Mouse (Mus musculus) kidney, adult 9 months (tissue): ENCODE measurements around the gene St7.
A peak's percentile ranks its signal among the peaks of the same experiment; 100 is the strongest.

Experiments used
- DNase-seq: peaks from one replicate; pipeline ENCODE4 v3.0.0; 2022

The St7 gene

DNA sequence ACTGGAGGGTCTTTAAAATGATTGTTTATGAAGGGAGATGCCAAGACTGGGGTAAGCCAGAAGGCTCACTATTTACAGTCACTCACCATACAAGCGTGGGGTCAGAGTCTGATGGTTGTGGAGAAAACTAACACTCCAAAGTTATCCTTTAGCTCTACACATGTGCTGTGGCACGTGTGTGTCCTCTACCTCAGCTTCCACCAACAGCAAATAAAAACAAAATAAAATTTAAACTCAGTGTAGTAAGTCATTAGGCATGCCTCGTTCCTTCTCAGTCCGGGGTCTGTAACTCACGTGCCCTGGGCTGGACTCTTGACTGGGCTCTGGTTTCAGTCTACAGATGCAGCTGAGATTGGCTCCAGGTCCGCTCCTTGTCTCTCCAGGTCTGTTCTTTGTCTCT lies 27.3 kb downstream of the St7 start:
- peak; percentile 64 for DNase-seq

GRCm38 (mm10) chr6:17721706-17722105 lies 29.0 kb downstream of the St7 start:
- no peak for DNase-seq

DNA sequence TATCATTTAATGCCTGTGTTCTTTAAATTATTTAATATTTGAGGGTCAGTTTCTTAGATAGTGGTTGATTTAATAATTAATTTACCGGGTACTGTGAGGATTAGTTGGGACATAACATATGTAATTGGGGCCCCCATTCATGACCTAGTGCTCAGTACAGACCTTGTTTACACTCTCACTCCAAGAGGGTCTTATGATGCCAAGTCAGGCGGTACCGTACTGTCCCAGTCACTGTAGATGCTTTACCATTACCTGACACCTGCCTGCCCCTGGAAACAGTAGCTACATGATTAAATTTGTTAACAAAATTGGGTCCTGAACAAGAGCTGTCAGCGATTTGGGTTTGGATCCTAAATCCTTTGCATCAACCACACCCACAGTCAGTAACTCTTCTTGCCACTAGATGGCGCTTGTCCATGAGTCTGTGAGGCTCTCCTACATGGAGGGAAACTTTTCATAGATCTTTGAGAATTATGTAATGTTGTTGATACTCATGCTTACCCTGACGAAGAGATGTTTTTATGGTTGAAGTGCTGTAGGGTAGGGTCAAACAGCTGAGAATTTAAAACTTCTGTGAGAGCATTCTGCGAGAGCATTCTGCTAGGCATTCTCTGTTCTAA lies 33.2 kb downstream of the St7 start:
- DNase-seq = peak; percentile 67

DNA sequence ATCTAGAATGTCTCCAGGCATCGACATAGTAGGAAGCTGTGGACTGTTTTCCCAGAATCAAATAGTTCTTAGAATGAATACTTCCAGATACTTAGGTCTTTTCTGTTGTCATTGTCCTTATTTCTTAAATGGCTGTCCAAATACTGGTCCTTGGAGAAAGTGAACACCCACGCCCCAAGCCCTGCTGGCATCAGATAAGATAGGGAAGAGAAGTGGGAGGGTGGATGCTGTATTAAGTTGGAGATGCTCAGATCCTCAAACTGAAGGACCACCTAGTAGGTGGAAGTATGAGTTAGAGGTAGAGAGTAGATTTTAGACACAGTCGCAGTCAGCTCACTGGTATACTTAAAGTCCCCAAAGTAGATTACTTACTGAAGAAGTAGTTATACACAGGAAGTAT lies 34.5 kb downstream of the St7 start:
- DNase-seq = no peak

DNA sequence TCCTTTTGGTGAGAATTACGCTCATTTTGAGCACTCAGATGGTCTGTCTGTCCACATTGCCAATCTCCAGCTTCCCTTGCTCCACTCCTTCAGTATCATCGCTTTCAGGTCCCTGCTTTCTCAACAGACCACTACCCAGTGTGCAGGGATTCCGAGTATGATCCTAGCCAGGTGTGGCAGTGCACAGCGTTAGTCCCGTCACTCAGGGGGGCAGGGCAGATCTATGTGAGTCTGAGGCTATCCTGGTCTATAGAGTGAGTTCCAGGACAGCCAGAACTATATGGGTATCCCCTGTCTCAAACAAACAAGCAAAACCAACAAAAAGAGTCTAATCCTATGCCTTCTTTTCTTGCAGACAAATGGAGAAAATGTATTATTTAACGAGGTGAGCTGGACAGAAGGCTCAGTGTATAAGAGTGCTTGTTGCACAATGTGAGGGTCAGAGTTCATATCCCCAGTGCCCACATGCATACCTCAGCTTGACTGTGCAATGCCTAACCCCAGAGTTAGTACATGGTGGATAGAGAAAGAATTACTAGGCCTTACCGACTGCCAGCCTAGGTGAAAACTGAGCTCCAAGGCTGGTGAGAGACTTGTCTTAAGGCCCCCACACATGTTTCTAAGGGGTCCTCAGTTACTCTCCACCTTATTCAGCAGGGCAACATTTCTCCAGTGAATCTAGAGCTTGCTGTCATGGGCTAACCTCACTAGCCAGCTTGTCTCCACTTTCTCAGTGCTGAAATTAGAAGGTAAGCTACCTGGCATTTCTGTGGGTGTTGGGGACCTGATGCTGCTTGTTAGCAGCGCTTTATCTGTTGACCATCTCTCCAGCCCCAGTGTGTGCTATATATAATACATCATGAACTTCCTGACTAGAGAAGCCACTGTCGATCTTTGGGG lies 35.4 kb downstream of the St7 start:
- DNase-seq = no peak

DNA sequence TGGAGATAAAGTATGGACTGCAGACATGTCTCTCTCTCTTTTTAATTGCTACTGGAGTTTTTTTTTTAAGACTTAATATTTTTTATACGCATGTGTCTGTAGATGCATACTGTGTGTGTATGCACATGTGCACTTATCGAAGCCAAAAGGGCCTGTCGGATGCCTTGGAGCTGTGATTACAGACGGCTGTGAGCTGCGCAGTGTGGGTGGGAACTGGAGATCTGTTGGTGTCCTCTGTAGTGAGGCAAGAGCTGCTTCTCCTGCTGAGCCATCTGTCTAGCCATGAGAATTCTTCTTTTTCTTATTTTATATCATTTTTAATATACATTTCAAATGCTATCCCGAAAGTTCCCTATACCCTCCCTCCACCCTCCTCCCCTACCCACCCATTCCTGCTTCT lies 37.4 kb downstream of the St7 start:
- no peak for DNase-seq

GRCm38 (mm10) chr6:17731694-17732093 lies 39.0 kb downstream of the St7 start:
- no peak for DNase-seq

DNA sequence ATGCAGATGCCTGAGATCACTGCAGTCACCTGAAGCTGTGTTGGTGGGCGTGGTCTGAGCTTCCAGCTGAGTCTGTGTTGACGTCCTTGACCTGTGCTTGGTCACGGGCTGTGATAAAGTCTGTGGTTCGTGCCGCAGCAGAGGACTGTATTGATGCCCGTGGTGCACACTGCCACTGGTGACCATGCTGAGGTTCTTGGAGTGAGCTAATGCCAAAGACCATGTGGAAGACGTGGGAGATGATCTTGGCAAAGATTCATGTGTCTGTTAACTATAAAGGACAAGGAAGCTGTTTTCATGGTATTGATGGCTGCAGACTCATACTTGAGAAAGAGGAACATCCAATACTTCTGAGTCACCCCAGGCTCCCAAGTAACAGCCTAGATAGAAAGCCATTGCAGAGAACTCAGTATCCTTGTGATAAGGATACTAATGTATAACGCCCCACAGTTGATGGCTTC lies 41.2 kb downstream of the St7 start:
- no peak for DNase-seq

DNA sequence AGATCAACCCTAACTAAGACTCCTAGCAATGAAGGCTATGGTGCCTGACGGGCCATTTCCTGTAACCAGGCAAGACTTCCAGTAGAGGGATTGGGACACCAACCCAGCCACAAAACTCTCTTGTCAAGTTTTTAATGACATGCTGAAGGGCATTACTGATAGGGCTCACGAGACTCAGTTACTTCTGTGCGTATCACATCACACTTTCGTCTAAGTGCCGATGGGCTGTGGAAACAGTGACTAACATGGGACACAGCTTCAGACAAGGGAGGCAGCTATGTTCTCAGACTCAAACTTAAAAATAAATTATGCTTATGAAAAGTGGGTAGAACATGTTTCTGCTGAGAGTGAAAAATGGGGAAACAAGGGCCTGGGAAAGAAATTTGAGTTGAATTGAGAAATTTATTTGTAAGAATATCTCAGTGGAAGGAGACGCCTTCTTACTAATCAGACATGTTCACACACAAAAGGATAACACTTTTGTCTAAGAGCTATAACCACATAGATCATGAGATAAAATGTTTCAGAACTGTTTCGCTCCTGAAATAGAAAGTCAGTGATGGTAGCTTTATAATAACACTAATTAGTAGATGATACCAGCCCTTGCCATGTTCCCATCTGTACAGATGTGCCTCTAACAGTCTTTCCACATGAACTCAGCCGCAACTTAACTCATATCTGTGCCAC lies 44.7 kb downstream of the St7 start:
- no peak for DNase-seq

DNA sequence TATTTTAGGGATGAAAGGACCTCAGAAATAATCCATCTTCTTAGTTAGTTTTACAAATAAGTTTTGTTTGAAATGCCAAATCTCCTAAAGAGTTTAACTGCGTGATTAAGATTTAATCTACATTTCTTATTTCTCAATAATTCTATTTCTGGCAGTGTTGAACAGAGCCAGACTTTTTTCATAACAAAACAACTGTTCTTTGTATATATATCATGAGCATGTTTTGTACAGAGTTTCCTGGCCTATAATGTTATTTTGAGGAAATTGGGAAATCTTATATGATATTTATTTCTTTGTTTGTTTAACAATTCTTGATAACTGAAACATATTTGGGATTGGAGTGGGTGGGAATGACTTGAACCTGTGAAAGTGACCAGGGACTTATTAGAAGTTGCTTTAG lies 47.4 kb downstream of the St7 start:
- DNase-seq = no peak

- DNase-seq = no peak
Measured at GRCm38 (mm10) chr6:17741639-17742038, 48.9 kb downstream of the St7 start.

- no peak for DNase-seq
Measured at GRCm38 (mm10) chr6:17742209-17742608, 49.5 kb downstream of the St7 start.

GRCm38 (mm10) chr6:17743325-17743724 lies 50.6 kb downstream of the St7 start:
- DNase-seq = no peak

GRCm38 (mm10) chr6:17747724-17748123 lies 55.0 kb downstream of the St7 start:
- no peak for DNase-seq

- DNase-seq = peak; percentile 33
Measured at GRCm38 (mm10) chr6:17748866-17749582, 56.3 kb downstream of the St7 start.

DNA sequence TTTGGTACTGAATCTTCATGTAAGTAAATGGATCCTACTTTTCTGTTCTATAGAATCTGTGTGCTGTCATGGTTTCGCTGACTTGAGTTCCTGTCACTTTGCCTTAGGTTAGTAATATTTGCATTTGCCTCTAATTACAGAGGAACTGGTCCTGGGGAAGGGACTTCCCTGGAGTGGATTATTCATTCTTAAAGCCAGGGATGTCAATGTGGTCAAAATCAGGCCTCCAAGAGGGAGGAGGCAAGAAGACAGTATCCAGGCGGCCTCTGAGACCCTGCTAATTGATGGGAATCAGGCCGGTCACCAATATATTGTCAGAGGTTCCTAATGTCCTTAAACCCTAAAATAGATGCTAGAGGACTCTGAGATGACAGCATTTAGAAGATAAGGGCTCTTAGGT lies 56.9 kb downstream of the St7 start:
- no peak for DNase-seq

DNA sequence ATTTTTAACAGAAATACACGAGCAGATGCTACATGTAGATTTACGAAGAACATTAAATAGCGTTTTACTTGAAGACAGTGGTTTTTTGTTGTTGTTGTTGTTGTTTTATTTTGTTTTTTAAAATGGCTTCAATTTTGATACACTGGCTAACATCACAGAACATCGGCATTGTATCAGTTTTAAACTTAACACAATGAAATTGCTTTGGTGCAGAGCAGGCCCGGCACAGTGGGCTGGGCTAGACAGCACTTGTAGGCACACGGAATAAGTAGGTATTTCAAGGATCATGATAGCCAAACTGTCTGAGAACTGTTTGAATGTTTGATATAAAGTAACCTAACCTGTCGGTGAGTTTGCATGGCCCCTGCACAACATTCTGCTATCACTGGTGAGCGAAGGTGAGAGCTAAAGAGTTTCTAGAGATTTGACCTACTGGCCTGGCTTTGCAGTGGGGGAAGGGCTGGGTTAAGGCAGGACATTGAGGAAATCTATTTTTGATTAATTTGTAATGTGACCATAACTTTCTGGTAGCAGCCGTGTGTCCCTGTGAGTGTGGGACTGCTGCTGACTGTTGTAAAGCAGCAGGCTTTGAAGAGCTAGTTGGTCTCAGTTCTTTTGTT lies 57.4 kb downstream of the St7 start:
- DNase-seq = no peak

- DNase-seq = no peak
Measured at GRCm38 (mm10) chr6:17750957-17751356, 58.2 kb downstream of the St7 start.

- no peak for DNase-seq
Measured at GRCm38 (mm10) chr6:17755902-17756301, 63.2 kb downstream of the St7 start.

- DNase-seq = no peak
Measured at GRCm38 (mm10) chr6:17758568-17758967, 65.8 kb downstream of the St7 start.

- DNase-seq = no peak
Measured at GRCm38 (mm10) chr6:17763963-17764659, 71.4 kb downstream of the St7 start.

- no peak for DNase-seq
Measured at GRCm38 (mm10) chr6:17764660-17764998, 71.9 kb downstream of the St7 start.
